Mouse (Mus musculus): ENCODE results near the gene Akr1c18.

The Akr1c18 gene

GRCm38 (mm10) chr13:4101691-4102090 lies 48.8 kb downstream of the Akr1c18 start:
- DNase-seq, result no peak
